Mouse (Mus musculus) bone marrow, adult 2 months (tissue): ENCODE measurements at regions not wholly inside any gene's neighbourhood (a gene's known extent, or its start where the extent isn't known, plus 50 kb on each side); places are given as distances from the start of the nearest gene placed in this dataset.

Experiments used
- CTCF ChIP-seq: fragments of 200-500 bp; IDR thresholded peaks from 2 replicates; pipeline ENCODE4 v1.5.1; 2011; ENCODE audit warnings: low read length, control low read depth; ENCODE audit not compliant: control insufficient read depth, insufficient read depth
- POLR2A ChIP-seq: fragments of 200-500 bp; IDR thresholded peaks from 2 replicates; pipeline ENCODE4 v1.6.1; 2011; ENCODE audit warnings: low read depth, mild to moderate bottlenecking, control low read depth, low read length, borderline replicate concordance; ENCODE audit not compliant: control insufficient read depth

DNA sequence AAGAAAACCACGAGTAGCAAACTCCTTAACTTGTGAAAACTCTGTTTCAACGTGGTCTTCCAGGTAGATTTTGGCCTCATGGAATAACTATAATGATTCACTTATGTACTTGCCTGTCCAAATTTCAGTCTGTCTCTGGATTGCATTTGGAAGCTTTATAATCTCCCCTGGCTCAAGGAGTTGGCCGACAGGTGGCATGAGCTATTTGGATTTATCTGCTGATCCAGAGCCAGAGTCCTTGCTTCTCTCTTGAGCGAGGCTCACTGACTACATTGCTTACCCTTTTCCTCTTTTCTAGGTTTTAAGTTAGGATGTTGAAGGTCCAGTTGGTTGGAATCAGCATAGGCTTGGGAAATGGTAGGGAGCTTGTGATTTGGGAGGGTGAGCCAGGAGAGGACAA, 423.6 kb downstream of the Cd109 start:
- no peak for TF ChIP-seq POLR2A
- TF ChIP-seq CTCF, result no peak
